Mouse (Mus musculus) hindbrain, embryonic 15.5 days (tissue): Measurements from ENCODE around the gene Olfr750. TPM values are rescaled to one million over a fixed set of nuclear protein-coding genes. Genes with fewer than 3 reads are reported as not detected.
"Not testable (repeated sequence)": the region's sequence is repeated elsewhere in the genome, so short reads cannot be mapped to it uniquely, and the experiment has no call there.

ENCODE experiments used
- ATAC-seq: fragments of 200-750 bp; cut with Nextera tagmentation; 2 replicates; pipeline ENCODE4 v1.8.0; 2017; ENCODE audit warnings: low read depth, moderate number of reproducible peaks, moderate TSS enrichment; ENCODE audit not compliant: low FRiP score
- H3K27ac ChIP-seq: fragments of 300-500 bp; sonication (generic); replicated peaks from 2 replicates; pipeline ENCODE4 v1.5.1; 2015; ENCODE audit warnings: mild to moderate bottlenecking, inconsistent platforms
- H3K27me3 ChIP-seq: fragments of 300-500 bp; sonication (generic); 2 replicates; pipeline ENCODE4 v1.6.1; 2015; ENCODE audit warnings: control low read depth, inconsistent platforms
- H3K36me3 ChIP-seq: fragments of 300-500 bp; sonication (generic); 2 replicates; pipeline ENCODE4 v1.6.1; 2015; ENCODE audit warnings: control low read depth, inconsistent platforms
- H3K4me1 ChIP-seq: fragments of 300-500 bp; sonication (generic); replicated peaks from 2 replicates; pipeline ENCODE4 v1.6.1; 2015; ENCODE audit warnings: control low read depth, inconsistent platforms
- H3K4me2 ChIP-seq: fragments of 300-500 bp; sonication (generic); 2 replicates; pipeline ENCODE4 v1.6.1; 2015; ENCODE audit warnings: moderate library complexity, mild to moderate bottlenecking, inconsistent platforms
- H3K4me3 ChIP-seq: fragments of 300-500 bp; sonication (generic); 2 replicates; pipeline ENCODE4 v1.5.1; 2015; ENCODE audit warnings: mild to moderate bottlenecking, inconsistent platforms
- H3K9ac ChIP-seq: fragments of 300-500 bp; sonication (generic); 2 replicates; pipeline ENCODE4 v1.6.1; 2015; ENCODE audit warnings: inconsistent platforms
- H3K9me3 ChIP-seq: fragments of 300-500 bp; sonication (generic); 2 replicates; pipeline ENCODE4 v1.6.1; 2016; ENCODE audit warnings: control low read depth, inconsistent platforms
- WGBS: fragments of 180-500 bp; shearing (Covaris S2); methylation state at CpG from one replicate; pipeline ENCODE4 v1.1.7; 2015; 5-methylcytosine and 5-hydroxymethylcytosine counted together
- polyA plus RNA-seq: library from polyadenylated mRNA; unstranded; fragments of >200 nt; fragmentation: Nextera tagmentation; extraction: Ambion mirVana; gene quantifications from 2 replicates; pipeline ENCODE4 v1.2.1, GENCODE M21; 2015

Olfr750 gene
- 0.05 and 0.08 TPM in 2 replicates for polyA plus RNA-seq

DNA sequence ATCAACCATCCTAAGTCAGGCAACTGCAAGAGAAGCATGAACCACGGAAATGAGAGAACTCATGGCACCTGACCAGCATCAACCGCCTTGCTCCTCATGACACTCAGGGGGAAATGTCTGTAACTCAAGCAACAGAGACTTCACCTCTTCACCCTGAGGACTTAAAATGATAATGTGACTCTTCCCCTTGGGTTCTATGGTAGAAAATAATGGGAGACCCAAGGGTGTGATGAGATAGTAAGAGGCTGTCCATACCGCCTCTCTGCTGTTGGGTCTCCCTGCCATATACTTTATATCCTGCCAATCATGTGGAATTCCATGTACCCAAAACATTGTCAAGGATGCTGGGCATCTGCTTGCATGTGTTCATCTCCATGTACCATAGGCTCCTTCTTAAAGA, at the start of gene Olfr750:
Gene Olfr750, minus strand, starts transcription at position 101 of the 400 bp plus-strand sequence.
- H3K9ac ChIP-seq: no peak within 1 kb of the TSS
- no peak for ATAC-seq
- no peaks in the 10 kb centered on the region for H3K9me3 ChIP-seq
- no peaks in the 10 kb centered on the region for H3K36me3 ChIP-seq
- no peak within 1 kb of the TSS for H3K27ac ChIP-seq
- WGBS: 89% methylated on average over 3 of the region's 3 CpGs
- no peaks in the 10 kb centered on the region for H3K27me3 ChIP-seq
- no peaks in the 10 kb centered on the region for H3K4me1 ChIP-seq
- H3K4me3 ChIP-seq: no peak within 1 kb of the TSS
- H3K4me2 ChIP-seq: no peak within 1 kb of the TSS

DNA sequence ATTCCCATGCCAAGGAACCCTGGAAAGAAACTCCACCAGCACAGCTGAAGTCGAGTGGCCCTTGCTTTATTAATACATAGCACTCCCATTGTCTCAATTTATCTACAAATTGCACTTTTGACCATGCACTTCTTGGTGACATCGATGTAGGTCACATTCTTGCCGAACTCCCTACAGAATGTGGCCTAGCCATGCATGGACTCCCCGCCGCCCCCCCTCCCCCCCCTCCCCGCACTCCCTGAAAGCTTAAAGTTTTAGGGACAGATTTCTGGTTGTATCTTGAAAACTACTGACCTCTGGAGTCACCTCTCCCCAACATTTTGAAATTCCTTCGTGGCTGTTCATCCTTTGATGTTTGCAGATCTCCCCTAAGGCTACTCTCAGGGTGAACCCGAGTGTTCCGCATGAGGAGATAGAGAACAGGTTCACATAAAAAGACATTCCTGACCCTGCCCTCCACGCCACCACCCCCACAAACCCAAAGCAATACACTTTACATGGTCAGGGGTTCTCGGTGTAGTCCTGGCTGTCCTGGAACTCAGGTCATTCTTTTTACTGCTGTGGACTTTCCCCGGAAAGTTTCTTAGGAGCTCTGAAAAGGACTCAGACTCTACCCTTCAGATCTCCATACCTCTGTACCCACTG, 39.8 kb upstream of the Olfr750 start, which contains the start of gene Eddm3b:
Gene Eddm3b, plus strand, starts transcription at position 511 of the 645 bp plus-strand sequence.
- H3K4me3 ChIP-seq: no peak within 1 kb of the TSS
- ATAC-seq: no peak
- H3K27me3 ChIP-seq: no peaks in the 10 kb centered on the region
- 45% methylated on average over 12 of the region's 12 CpGs for WGBS
- peak within 1 kb of the TSS; percentile 18; the same call in 1 of the 2 replicates for H3K4me2 ChIP-seq
- no peak within 1 kb of the TSS for H3K27ac ChIP-seq
- no peaks in the 10 kb centered on the region for H3K4me1 ChIP-seq
- no peaks in the 10 kb centered on the region for H3K36me3 ChIP-seq
- H3K9me3 ChIP-seq: no peaks in the 10 kb centered on the region
- no peak within 1 kb of the TSS for H3K9ac ChIP-seq

- no peaks in the 10 kb centered on the region for H3K9me3 ChIP-seq
- H3K27me3 ChIP-seq: no peaks in the 10 kb centered on the region
- H3K4me3 ChIP-seq: no peak overlapping the region
- no peaks in the 10 kb centered on the region for H3K4me1 ChIP-seq
- no peak overlapping the region for H3K9ac ChIP-seq
- peak overlapping the region; percentile 18; the same call in 1 of the 2 replicates for H3K4me2 ChIP-seq
- H3K36me3 ChIP-seq: no peaks in the 10 kb centered on the region
- WGBS: 33% methylated on average over 9 of the region's 9 CpGs
- no peak for ATAC-seq
- H3K27ac ChIP-seq: no peak overlapping the region
Observed at GRCm38 (mm10) chr14:51113476-51113875, 39.2 kb upstream of the Olfr750 start.

GRCm38 (mm10) chr14:51111966-51112365, 37.7 kb upstream of the Olfr750 start:
- Histone ChIP-seq H3K9me3 (no peaks in the 10 kb centered on the region), H3K27me3 (no peaks in the 10 kb centered on the region), H3K27ac (no peak overlapping the region), H3K4me2 (no peak overlapping the region), H3K9ac (no peak overlapping the region), H3K36me3 (no peaks in the 10 kb centered on the region), H3K4me3 (no peak overlapping the region), H3K4me1 (no peaks in the 10 kb centered on the region)
- WGBS: 65% methylated on average over 3 of the region's 3 CpGs
- ATAC-seq: no peak

GRCm38 (mm10) chr14:51106449-51106967, 32.3 kb upstream of the Olfr750 start:
- H3K4me1 ChIP-seq: no peaks in the 10 kb centered on the region
- no peak overlapping the region for H3K4me3 ChIP-seq
- no peak for ATAC-seq
- no peak overlapping the region for H3K27ac ChIP-seq
- H3K9ac ChIP-seq: no peak overlapping the region
- no peaks in the 10 kb centered on the region for H3K9me3 ChIP-seq
- H3K36me3 ChIP-seq: 0 out of 2 replicates have a peak, but pooled peaks cover 3% of the 10 kb centered on the region
- H3K4me2 ChIP-seq: no peak overlapping the region
- H3K27me3 ChIP-seq: no peaks in the 10 kb centered on the region

GRCm38 (mm10) chr14:51104366-51104765, 30.1 kb upstream of the Olfr750 start:
- ATAC-seq: no peak
- H3K27me3 ChIP-seq: no peaks in the 10 kb centered on the region
- 91% methylated on average over 2 of the region's 2 CpGs for WGBS
- H3K4me1 ChIP-seq: no peaks in the 10 kb centered on the region
- no peak overlapping the region for H3K4me2 ChIP-seq
- H3K36me3 ChIP-seq: 0 out of 2 replicates have a peak, but pooled peaks cover 3% of the 10 kb centered on the region
- H3K9me3 ChIP-seq: no peaks in the 10 kb centered on the region
- H3K4me3 ChIP-seq: no peak overlapping the region
- H3K27ac ChIP-seq: no peak overlapping the region
- no peak overlapping the region for H3K9ac ChIP-seq

- Histone ChIP-seq H3K9me3 (no peaks in the 10 kb centered on the region), H3K27me3 (no peaks in the 10 kb centered on the region), H3K4me1 (no peaks in the 10 kb centered on the region), H3K4me3 (no peak overlapping the region), H3K27ac (no peak overlapping the region), H3K9ac (no peak overlapping the region), H3K36me3 (0 out of 2 replicates have a peak, but pooled peaks cover 3% of the 10 kb centered on the region), H3K4me2 (no peak overlapping the region)
- WGBS: 59% methylated on average over 3 of the region's 3 CpGs
- peak; percentile 43; the same call in 1 of the 2 replicates for ATAC-seq
Observed at GRCm38 (mm10) chr14:51103217-51103616, 29.0 kb upstream of the Olfr750 start.

GRCm38 (mm10) chr14:51101284-51101683, 27.0 kb upstream of the Olfr750 start:
- Histone ChIP-seq H3K9ac (no peak overlapping the region), H3K9me3 (no peaks in the 10 kb centered on the region), H3K4me2 (no peak overlapping the region), H3K27me3 (no peaks in the 10 kb centered on the region), H3K4me1 (no peaks in the 10 kb centered on the region), H3K36me3 (0 out of 2 replicates have a peak, but pooled peaks cover 3% of the 10 kb centered on the region), H3K4me3 (no peak overlapping the region), H3K27ac (no peak overlapping the region)
- no peak for ATAC-seq
- 78% methylated on average over 9 of the region's 9 CpGs for WGBS

DNA sequence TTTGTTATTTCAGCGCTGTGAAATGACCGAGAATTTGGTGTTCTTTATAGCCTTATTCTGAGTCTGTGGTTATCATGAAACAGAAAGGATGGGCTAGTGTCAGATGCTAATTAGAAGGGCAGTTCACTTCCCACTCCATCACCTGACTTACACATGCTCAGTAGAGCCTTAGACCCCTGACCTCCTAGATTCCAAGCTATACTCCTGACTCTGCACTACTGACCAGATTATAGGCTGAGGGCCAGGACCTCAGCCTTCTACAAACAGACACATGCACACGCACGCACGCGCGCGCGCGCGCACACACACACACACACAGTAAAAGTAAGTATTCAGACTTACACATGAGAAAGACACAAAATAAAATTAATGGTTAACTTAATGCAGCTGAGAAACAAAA, 24.7 kb upstream of the Olfr750 start:
- H3K27me3 ChIP-seq: no peaks in the 10 kb centered on the region
- no peak overlapping the region for H3K27ac ChIP-seq
- no peaks in the 10 kb centered on the region for H3K9me3 ChIP-seq
- 98% methylated on average over 11 of the region's 11 CpGs for WGBS
- no peak overlapping the region for H3K9ac ChIP-seq
- no peak for ATAC-seq
- H3K4me2 ChIP-seq: no peak overlapping the region
- H3K36me3 ChIP-seq: no peaks in the 10 kb centered on the region
- H3K4me3 ChIP-seq: no peak overlapping the region
- no peaks in the 10 kb centered on the region for H3K4me1 ChIP-seq

GRCm38 (mm10) chr14:51098300-51098699, 24.1 kb upstream of the Olfr750 start:
- ATAC-seq: peak; percentile 36; the same call in 1 of the 2 replicates
- 30% methylated on average over 1 of the region's 1 CpGs for WGBS
- not testable (repeated sequence) for H3K4me2 ChIP-seq

DNA sequence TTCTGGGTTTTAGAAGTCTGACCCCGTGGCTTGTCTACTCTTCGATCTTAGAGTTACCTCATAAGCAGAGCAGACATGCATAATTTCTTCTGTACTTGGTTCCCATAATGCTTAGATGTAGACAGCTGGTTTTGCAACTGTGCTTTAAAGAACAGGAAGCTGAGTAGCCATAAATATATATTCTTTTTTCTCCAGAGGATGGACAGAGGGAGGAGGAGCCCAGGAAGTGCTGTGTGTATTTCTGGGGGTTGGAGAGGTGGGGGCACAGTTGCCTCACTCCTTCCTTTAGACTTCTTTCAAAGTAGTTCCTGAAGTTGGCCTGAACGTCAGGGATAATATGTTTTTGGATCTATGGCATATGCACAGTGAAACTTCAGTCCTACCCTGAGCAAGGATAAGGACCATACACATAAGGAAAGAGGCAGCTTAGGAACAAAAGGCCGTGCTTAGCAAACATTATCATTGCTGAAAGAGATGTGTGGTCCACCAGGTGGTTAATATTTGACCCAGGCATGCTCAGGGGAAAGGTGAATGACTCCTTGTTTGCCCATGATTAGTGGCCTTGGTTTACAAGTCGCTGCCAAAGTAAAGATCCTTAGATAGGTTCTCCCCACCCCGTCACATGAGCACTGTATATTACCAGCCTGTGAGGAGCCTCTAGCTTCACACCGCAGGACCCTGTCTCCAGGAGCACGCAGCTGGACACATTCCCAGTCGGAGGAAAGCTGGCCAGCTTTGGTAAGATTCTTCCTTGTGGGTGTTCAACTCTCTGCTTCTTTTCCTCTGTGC, 21.7 kb upstream of the Olfr750 start:
- 63% methylated on average over 9 of the region's 9 CpGs for WGBS
- Histone ChIP-seq H3K27ac (no peak overlapping the region), H3K27me3 (no peaks in the 10 kb centered on the region), H3K4me1 (peaks cover 7% of the 10 kb centered on the region; the same call in 1 of the 2 replicates), H3K9me3 (no peaks in the 10 kb centered on the region), H3K36me3 (no peaks in the 10 kb centered on the region), H3K4me3 (no peak overlapping the region), H3K4me2 (no peak overlapping the region), H3K9ac (no peak overlapping the region)
- ATAC-seq: no peak

More at GRCm38 (mm10) chr14:51098300-51098699, 24.1 kb upstream of the Olfr750 start:
- not testable (repeated sequence) for H3K4me3 ChIP-seq, H3K27me3 ChIP-seq, H3K4me1 ChIP-seq, H3K36me3 ChIP-seq, H3K9ac ChIP-seq, H3K9me3 ChIP-seq, H3K27ac ChIP-seq

- Histone ChIP-seq H3K27me3 (no peaks in the 10 kb centered on the region), H3K36me3 (no peaks in the 10 kb centered on the region), H3K9me3 (no peaks in the 10 kb centered on the region), H3K9ac (no peak overlapping the region), H3K4me2 (no peak overlapping the region), H3K27ac (no peak overlapping the region), H3K4me1 (peaks cover 7% of the 10 kb centered on the region; the same call in 1 of the 2 replicates), H3K4me3 (no peak overlapping the region)
- ATAC-seq: no peak
- 77% methylated on average over 8 of the region's 9 CpGs for WGBS
Observed at GRCm38 (mm10) chr14:51094921-51095320, 20.7 kb upstream of the Olfr750 start.
